Mouse (Mus musculus): ENCODE measurements around the gene Kmt2d.

Gene Kmt2d

GRCm38 (mm10) chr15:98797835-98798492 lies 73.0 kb downstream of the Kmt2d start:
- DNase-seq (ENCODE audit: low spot score) = no peak

GRCm38 (mm10) chr15:98796803-98797595 lies 74.0 kb downstream of the Kmt2d start:
- no peak for DNase-seq (ENCODE audit: low spot score)

DNA sequence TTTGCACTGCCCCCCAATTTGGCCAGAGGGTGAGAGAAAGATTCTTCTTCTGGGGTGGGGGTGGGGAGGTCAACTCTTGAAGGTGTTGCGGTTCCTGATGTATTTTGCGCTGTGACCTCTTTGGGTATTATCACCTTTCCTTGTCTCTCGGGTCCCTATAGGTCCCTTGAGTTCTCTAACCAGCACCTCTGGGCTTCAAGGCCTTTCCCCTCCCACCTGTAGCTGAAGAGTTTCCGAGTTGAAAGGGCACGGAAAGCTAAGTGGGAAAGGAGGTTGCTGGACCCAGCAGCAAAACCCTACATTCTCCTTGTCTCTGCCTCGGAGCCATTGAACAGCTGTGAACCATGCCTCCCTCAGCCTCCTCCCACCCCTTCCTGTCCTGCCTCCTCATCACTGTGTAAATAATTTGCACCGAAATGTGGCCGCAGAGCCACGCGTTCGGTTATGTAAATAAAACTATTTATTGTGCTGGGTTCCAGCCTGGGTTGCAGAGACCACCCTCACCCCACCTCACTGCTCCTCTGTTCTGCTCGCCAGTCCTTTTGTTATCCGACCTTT lies 77.8 kb downstream of the Kmt2d start:
- no peak for DNase-seq (ENCODE audit: low spot score)

GRCm38 (mm10) chr15:98792233-98793020 lies 78.6 kb downstream of the Kmt2d start:
- DNase-seq (ENCODE audit: low spot score) = no peak

GRCm38 (mm10) chr15:98791771-98792170 lies 79.2 kb downstream of the Kmt2d start:
- DNase-seq (ENCODE audit: low spot score) = no peak

DNA sequence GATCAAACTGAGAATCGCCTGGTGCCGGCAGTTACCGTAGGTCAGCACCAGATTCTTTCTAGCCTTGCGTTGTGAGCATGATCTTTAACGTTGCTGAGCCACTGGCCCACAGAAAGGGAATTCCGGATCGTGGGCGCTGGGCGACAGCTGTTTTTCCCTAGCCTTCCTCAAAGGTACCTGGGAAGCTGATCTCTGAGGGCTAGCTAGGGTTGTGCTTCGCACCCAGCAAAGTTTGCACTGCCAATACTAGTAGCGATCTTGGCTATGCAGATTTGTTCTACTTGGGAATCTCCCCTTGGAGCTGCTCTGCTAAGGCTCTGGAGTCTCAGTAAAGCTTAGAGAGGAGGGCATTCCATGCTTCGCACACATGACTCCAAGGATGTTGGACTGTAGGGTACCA lies 79.8 kb downstream of the Kmt2d start:
- DNase-seq (ENCODE audit: low spot score) = no peak

- DNase-seq (ENCODE audit: low spot score) = no peak
These were observed 80.2 kb downstream of the Kmt2d start for GRCm38 (mm10) chr15:98790761-98791160.

DNA sequence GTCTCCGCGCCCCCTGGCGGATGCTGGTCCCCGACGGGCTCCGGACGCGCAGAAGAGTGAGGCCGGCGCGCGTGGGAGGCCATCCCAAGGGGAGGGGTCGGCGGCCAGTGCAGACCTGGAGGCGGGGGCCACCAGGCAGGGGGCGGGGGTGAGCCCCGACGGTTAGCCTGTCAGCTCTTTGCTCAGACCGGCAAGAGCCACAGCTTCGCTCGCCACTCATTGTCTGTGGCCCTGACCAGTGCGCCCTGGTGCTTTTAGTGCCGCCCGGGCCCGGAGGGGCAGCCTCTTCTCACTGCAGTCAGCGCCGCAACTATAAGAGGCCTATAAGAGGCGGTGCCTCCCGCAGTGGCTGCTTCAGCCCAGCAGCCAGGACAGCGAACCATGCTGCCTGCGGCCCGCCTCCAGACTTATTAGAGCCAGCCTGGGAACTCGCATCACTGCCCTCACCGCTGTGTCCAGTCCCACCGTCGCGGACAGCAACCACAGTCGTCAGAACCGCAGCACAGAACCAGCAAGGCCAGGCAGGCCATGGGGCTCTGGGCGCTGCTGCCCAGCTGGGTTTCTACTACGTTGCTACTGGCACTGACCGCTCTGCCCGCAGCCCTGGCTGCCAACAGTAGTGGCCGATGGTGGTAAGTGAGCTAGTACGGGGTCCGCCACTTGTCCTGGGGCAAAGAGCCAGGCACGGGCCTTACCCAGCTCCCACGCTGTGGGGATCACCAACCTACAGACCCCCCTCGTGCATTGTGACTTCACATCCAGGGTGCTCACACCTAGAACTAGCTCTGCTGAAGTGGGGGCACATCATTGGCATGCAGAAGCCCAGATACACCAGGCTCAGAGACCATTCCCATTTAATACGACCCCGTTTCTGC lies 81.1 kb downstream of the Kmt2d start, which contains the start of gene Wnt1:
Gene Wnt1 (plus strand): TSS at position 197 of the 875 bp plus-strand sequence.
- no peak for DNase-seq (ENCODE audit: low spot score)

DNA sequence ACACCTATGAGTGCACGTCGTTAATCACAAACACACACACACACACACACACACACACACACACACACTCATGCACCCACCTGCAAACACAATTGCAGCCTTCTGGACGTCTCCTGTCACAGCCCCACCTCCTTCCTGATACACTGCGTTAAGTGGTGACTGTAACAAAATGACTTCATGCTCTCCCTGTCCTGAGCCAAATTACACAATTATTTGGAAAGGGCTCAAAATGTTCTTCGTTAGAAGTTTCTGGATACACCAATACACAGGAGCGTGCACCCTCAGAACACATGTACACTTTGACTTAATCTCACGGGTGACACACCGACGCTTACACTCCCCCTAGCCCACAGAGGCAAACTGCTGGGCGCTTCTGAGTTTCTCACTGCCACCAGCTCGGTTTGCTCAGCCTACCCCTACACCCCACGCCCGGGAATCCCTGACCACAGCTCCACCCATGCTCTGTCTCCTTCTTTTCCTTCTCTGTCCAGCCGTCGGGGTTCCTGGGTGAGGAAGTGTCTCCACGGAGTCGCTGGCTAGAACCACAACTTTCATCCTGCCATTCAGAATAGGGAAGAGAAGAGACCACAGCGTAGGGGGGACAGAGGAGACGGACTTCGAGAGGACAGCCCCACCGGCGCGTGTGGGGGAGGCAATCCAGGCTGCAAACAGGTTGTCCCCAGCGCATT lies 81.9 kb downstream of the Kmt2d start:
- no peak for DNase-seq (ENCODE audit: low spot score)

GRCm38 (mm10) chr15:98787930-98788329 lies 83.1 kb downstream of the Kmt2d start:
- DNase-seq (ENCODE audit: low spot score) = no peak

DNA sequence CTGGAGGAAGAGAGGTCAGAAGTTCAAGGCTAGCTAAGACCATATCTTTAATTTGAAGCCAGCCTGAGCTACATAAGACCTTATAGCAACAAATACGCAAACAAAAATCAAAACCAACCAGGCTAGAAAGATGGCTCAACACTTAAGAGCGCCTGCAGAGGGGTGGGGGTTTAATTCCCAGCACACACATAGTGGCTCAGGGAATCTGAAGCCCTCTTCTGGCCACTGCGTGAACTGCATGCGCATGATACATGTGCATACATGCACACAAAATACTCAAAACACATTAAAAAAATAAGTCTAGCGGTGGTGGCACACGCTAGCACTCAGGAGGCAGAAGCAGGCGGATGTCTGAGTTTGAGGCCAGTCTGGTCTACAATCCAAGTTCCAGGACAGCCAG lies 85.3 kb downstream of the Kmt2d start:
- no peak for DNase-seq (ENCODE audit: low spot score)

Measured in ovary, adult 18-20 months (tissue).